Mouse (Mus musculus) CH12.LX (cell line): ENCODE measurements around the gene Trim69. TPM values are rescaled to one million over a fixed set of nuclear protein-coding genes. Genes with fewer than 3 reads are reported as not detected.

Experiments used
- DNase-seq: peaks from one replicate; pipeline ENCODE4 v3.0.0-alpha.2; 2013; ENCODE audit errors: extremely low read depth
- H3K27ac ChIP-seq: 2 replicates; pipeline ENCODE4 v1.5.1; 2012; ENCODE audit warnings: low read depth, mild to moderate bottlenecking, control low read depth, moderate library complexity; ENCODE audit not compliant: insufficient read depth
- H3K27me3 ChIP-seq: replicated peaks from 2 replicates; pipeline ENCODE3; 2012; ENCODE audit warnings: inconsistent platforms
- H3K36me3 ChIP-seq, 2 experiments: replicated peaks in 1 of 2; 2 replicates each; pipeline versions ENCODE3 to v1.6.1; 2012; ENCODE audit warnings: inconsistent platforms in 1 of 2, low read length in 1 of 2, mild to moderate bottlenecking in 1 of 2, mixed read lengths in 1 of 2, moderate library complexity in 1 of 2; ENCODE audit not compliant: control insufficient read depth in 1 of 2, insufficient read depth in 1 of 2
- H3K4me1 ChIP-seq, 2 experiments: 2 replicates each; pipeline ENCODE4 v1.6.1; 2012; ENCODE audit warnings: inconsistent platforms in 1 of 2, moderate library complexity in 1 of 2; ENCODE audit not compliant: insufficient read depth in 2 of 2, control insufficient read depth in 1 of 2
- H3K4me2 ChIP-seq: 2 replicates; pipeline ENCODE4 v1.6.1; 2012; ENCODE audit warnings: low read depth, mild to moderate bottlenecking, control low read depth; ENCODE audit not compliant: poor library complexity, insufficient read depth, severe bottlenecking
- H3K4me3 ChIP-seq, 3 experiments: fragments of 150-350 bp in 1 of 3; sonication (generic) in 1 of 3; replicated peaks in 1 of 3; 2 replicates each; pipeline versions ENCODE3 to v1.5.1; 2011 to 2012; ENCODE audit warnings: low read depth in 2 of 3, low read length in 2 of 3, mild to moderate bottlenecking in 2 of 3, moderate library complexity in 2 of 3, control low read depth in 1 of 3, improper control_type of control experiment in 1 of 3, inconsistent platforms in 1 of 3, mixed read lengths in 1 of 3; ENCODE audit not compliant: poor library complexity in 1 of 3
- H3K79me2 ChIP-seq: replicated peaks from 2 replicates; pipeline ENCODE4 v1.6.1; 2012; ENCODE audit warnings: mild to moderate bottlenecking, moderate library complexity; ENCODE audit not compliant: control insufficient read depth, poor library complexity, insufficient read depth, severe bottlenecking; ENCODE audit errors: extremely low read depth
- H3K9ac ChIP-seq: 2 replicates; pipeline ENCODE4 v1.6.1; 2012; ENCODE audit warnings: low read depth, mild to moderate bottlenecking, control low read depth, moderate library complexity; ENCODE audit not compliant: insufficient read depth
- H3K9me3 ChIP-seq: replicated peaks from 2 replicates; pipeline ENCODE3; 2012; ENCODE audit warnings: low read length, inconsistent platforms, mixed read lengths
- BHLHE40 ChIP-seq: IDR thresholded peaks from 2 replicates; pipeline ENCODE4 v1.6.1; 2011; ENCODE audit warnings: mild to moderate bottlenecking, low read depth, low read length, improper control_type of control experiment
- CHD1 ChIP-seq: IDR thresholded peaks from 2 replicates; pipeline ENCODE4 v1.6.1; 2012; ENCODE audit warnings: low read depth, low read length, improper control_type of control experiment, inconsistent platforms
- CHD2 ChIP-seq: IDR thresholded peaks from 2 replicates; pipeline ENCODE4 v1.6.1; 2011; ENCODE audit warnings: low read length, improper control_type of control experiment
- E2F4 ChIP-seq: IDR thresholded peaks from 2 replicates; pipeline ENCODE4 v1.6.1; 2011; ENCODE audit warnings: low read depth, low read length, improper control_type of control experiment; ENCODE audit not compliant: insufficient replicate concordance
- ETS1 ChIP-seq: conservative IDR thresholded peaks from 2 replicates; pipeline ENCODE4 v1.6.1; 2012; ENCODE audit warnings: low read depth, mild to moderate bottlenecking, inconsistent platforms, low read length, improper control_type of control experiment, moderate library complexity
- IRF4 ChIP-seq: IDR thresholded peaks from 2 replicates; pipeline ENCODE4 v1.6.1; 2014; ENCODE audit warnings: low read depth, mild to moderate bottlenecking, inconsistent platforms, low read length, improper control_type of control experiment
- JUN ChIP-seq: IDR thresholded peaks from 2 replicates; pipeline ENCODE4 v1.6.1; 2011; ENCODE audit warnings: low read depth, mild to moderate bottlenecking, low read length, improper control_type of control experiment, moderate library complexity; ENCODE audit not compliant: insufficient read depth
- KAT2A ChIP-seq: IDR thresholded peaks from 2 replicates; pipeline ENCODE4 v1.6.1; 2012; ENCODE audit warnings: low read length, improper control_type of control experiment, inconsistent platforms; ENCODE audit not compliant: insufficient replicate concordance
- MAFK ChIP-seq: IDR thresholded peaks from 2 replicates; pipeline ENCODE4 v1.6.1; 2011; ENCODE audit warnings: low read length, improper control_type of control experiment; ENCODE audit not compliant: insufficient replicate concordance
- MXI1 ChIP-seq: IDR thresholded peaks from 2 replicates; pipeline ENCODE4 v1.6.1; 2011; ENCODE audit warnings: mild to moderate bottlenecking, low read depth, low read length, improper control_type of control experiment
- NRF1 ChIP-seq: IDR thresholded peaks from 2 replicates; pipeline ENCODE4 v1.6.1; 2014; ENCODE audit warnings: low read depth, mild to moderate bottlenecking, inconsistent platforms, low read length, improper control_type of control experiment, moderate library complexity
- PAX5 ChIP-seq: IDR thresholded peaks from 2 replicates; pipeline ENCODE4 v1.6.1; 2012; ENCODE audit warnings: low read length, inconsistent platforms, mixed read lengths
- POLR2A ChIP-seq: IDR thresholded peaks from 2 replicates; pipeline ENCODE4 v1.6.1; 2011; ENCODE audit warnings: low read depth, mild to moderate bottlenecking, improper control_type of control experiment, low read length
- POLR2AphosphoS2 ChIP-seq: IDR thresholded peaks from 2 replicates; pipeline ENCODE4 v1.6.1; 2011; ENCODE audit warnings: low read depth, low read length, improper control_type of control experiment
- SIN3A ChIP-seq: IDR thresholded peaks from 2 replicates; pipeline ENCODE4 v1.6.1; 2012; ENCODE audit warnings: low read length, improper control_type of control experiment, inconsistent platforms
- SMC3 ChIP-seq: IDR thresholded peaks from 2 replicates; pipeline ENCODE4 v1.6.1; 2011; ENCODE audit warnings: low read depth, low read length, improper control_type of control experiment
- UBTF ChIP-seq: IDR thresholded peaks from 2 replicates; pipeline ENCODE4 v1.6.1; 2012; ENCODE audit warnings: low read depth, mild to moderate bottlenecking, inconsistent platforms, low read length, improper control_type of control experiment, moderate library complexity
- ZC3H11A ChIP-seq: IDR thresholded peaks from 2 replicates; pipeline ENCODE4 v1.6.1; 2012; ENCODE audit warnings: low read depth, mild to moderate bottlenecking, inconsistent platforms, low read length, improper control_type of control experiment
- ZKSCAN1 ChIP-seq: IDR thresholded peaks from 2 replicates; pipeline ENCODE4 v1.6.1; 2012; ENCODE audit warnings: low read depth, inconsistent platforms, low read length, improper control_type of control experiment, borderline replicate concordance
- ZMIZ1 ChIP-seq: IDR thresholded peaks from 2 replicates; pipeline ENCODE4 v1.6.1; 2012; ENCODE audit warnings: low read depth, mild to moderate bottlenecking, inconsistent platforms, low read length, improper control_type of control experiment
- dilution Hi-C: fragments of 300-500 bp; cut with MboI; formaldehyde crosslinking; loops from 2 replicates; pipeline ENCODE4 v1.14.3; 2020; ENCODE audit warnings: low sequenced_read_pairs; ENCODE audit not compliant: extremely low pct_unique_long_range_greater_than_20kb, extremely low pct_ligation_motif_present
- in situ Hi-C: fragments of 300-500 bp; cut with MboI; formaldehyde crosslinking; loops from 3 replicates; pipeline ENCODE4 v1.14.3; 2019; ENCODE audit warnings: low sequenced_read_pairs, low pct_ligation_motif_present, low pct_unique_long_range_greater_than_20kb, mixed read lengths
- polyA plus RNA-seq: library from polyadenylated mRNA; unstranded; fragments of >175 nt; gene quantifications from 2 replicates; pipeline ENCODE4 v1.2.1, GENCODE M21; 2012; ENCODE audit warnings: low read depth; ENCODE audit not compliant: insufficient read length
- total RNA-seq, 2 experiments: library from RNA; depleted of rRNA; stranded (reverse); fragments of 300-350 nt in 1 of 2; fragments of >200 nt in 1 of 2; gene quantifications; 2 replicates each; pipeline ENCODE4 v1.2.3; 2012 to 2014

Gene Trim69
- total and polyA plus RNA-seq, 3 experiments: 0.08 to 0.24 (median 0.13) TPM

GRCm38 (mm10) chr2:122185086-122185485 is 24.6 kb downstream of the Trim69 start:
- in situ Hi-C loops (no loop called here), dilution Hi-C loops (no loop called here)
- no peak for TF ChIP-seq IRF4
- TF ChIP-seq SMC3: no peak
- no peak for TF ChIP-seq POLR2A
- no peak for TF ChIP-seq ZKSCAN1
- no peak for TF ChIP-seq ZC3H11A
- no peak for TF ChIP-seq UBTF
- TF ChIP-seq SIN3A: no peak
- no peak for TF ChIP-seq E2F4
- TF ChIP-seq CHD1: no peak
- no peak for TF ChIP-seq NRF1
- TF ChIP-seq MAFK: no peak
- TF ChIP-seq MXI1: no peak
- no peak for TF ChIP-seq JUN
- TF ChIP-seq PAX5: no peak
- no peak for TF ChIP-seq ETS1
- no peak for TF ChIP-seq ZMIZ1
- no peak for TF ChIP-seq KAT2A
- no peak for TF ChIP-seq CHD2
- no peak for TF ChIP-seq POLR2AphosphoS2

GRCm38 (mm10) chr2:122186106-122186505 is 25.6 kb downstream of the Trim69 start, which contains the start of the genes Patl2 and Terb2:
Gene Patl2 (minus strand): TSS chr2:122186189.
Gene Terb2 (plus strand): TSS chr2:122186272.
- no peak within 1 kb of the TSS for H3K9ac ChIP-seq
- no peak within 1 kb of the TSS for H3K27ac ChIP-seq
- no peak for TF ChIP-seq BHLHE40
- H3K4me2 ChIP-seq: no peak within 1 kb of the TSS
- no peaks in the 10 kb centered on the region for H3K36me3 ChIP-seq
- H3K4me3 ChIP-seq: no peak within 1 kb of the TSS
- no peak for DNase-seq
- H3K4me1 ChIP-seq: peaks cover 0 to 10% of the 10 kb centered on the region in 2 experiments; a peak in 3 of 4 replicates
- no peaks in the 10 kb centered on the region for H3K27me3 ChIP-seq
- in situ Hi-C loops (no loop called here), dilution Hi-C loops (no loop called here)
- no peaks in the 10 kb centered on the region for H3K9me3 ChIP-seq
- no peaks in the 10 kb centered on the region for H3K79me2 ChIP-seq

More at GRCm38 (mm10) chr2:122185086-122185485, 24.6 kb downstream of the Trim69 start:
- Histone ChIP-seq H3K36me3 (no peaks in the 10 kb centered on the region), H3K27me3 (no peaks in the 10 kb centered on the region), H3K4me3 (no peak overlapping the region), H3K4me2 (no peak overlapping the region), H3K9ac (no peak overlapping the region), H3K79me2 (no peaks in the 10 kb centered on the region), H3K4me1 (peaks cover 0 to 14% of the 10 kb centered on the region in 2 experiments; a peak in 3 of 4 replicates), H3K27ac (no peak overlapping the region), H3K9me3 (no peaks in the 10 kb centered on the region)
- no peak for DNase-seq
